Mouse (Mus musculus) CH12.LX (cell line): Measurements from ENCODE around the gene Mrpl2. TPM values are rescaled to one million over a fixed set of nuclear protein-coding genes. Genes with fewer than 3 reads are reported as not detected.

Source experiments
- DNase-seq: peaks from one replicate; pipeline ENCODE4 v3.0.0-alpha.2; 2013; ENCODE audit errors: extremely low read depth
- H3K27ac ChIP-seq: 2 replicates; pipeline ENCODE4 v1.5.1; 2012; ENCODE audit warnings: low read depth, mild to moderate bottlenecking, control low read depth, moderate library complexity; ENCODE audit not compliant: insufficient read depth
- H3K27me3 ChIP-seq: replicated peaks from 2 replicates; pipeline ENCODE3; 2012; ENCODE audit warnings: inconsistent platforms
- H3K36me3 ChIP-seq, 2 experiments: replicated peaks in 1 of 2; 2 replicates each; pipeline versions ENCODE3 to v1.6.1; 2012; ENCODE audit warnings: inconsistent platforms in 1 of 2, low read length in 1 of 2, mild to moderate bottlenecking in 1 of 2, mixed read lengths in 1 of 2, moderate library complexity in 1 of 2; ENCODE audit not compliant: control insufficient read depth in 1 of 2, insufficient read depth in 1 of 2
- H3K4me1 ChIP-seq, 2 experiments: 2 replicates each; pipeline ENCODE4 v1.6.1; 2012; ENCODE audit warnings: inconsistent platforms in 1 of 2, moderate library complexity in 1 of 2; ENCODE audit not compliant: insufficient read depth in 2 of 2, control insufficient read depth in 1 of 2
- H3K4me2 ChIP-seq: 2 replicates; pipeline ENCODE4 v1.6.1; 2012; ENCODE audit warnings: low read depth, mild to moderate bottlenecking, control low read depth; ENCODE audit not compliant: poor library complexity, insufficient read depth, severe bottlenecking
- H3K4me3 ChIP-seq, 3 experiments: fragments of 150-350 bp in 1 of 3; sonication (generic) in 1 of 3; replicated peaks in 1 of 3; 2 replicates each; pipeline versions ENCODE3 to v1.5.1; 2011 to 2012; ENCODE audit warnings: low read depth in 2 of 3, low read length in 2 of 3, mild to moderate bottlenecking in 2 of 3, moderate library complexity in 2 of 3, control low read depth in 1 of 3, improper control_type of control experiment in 1 of 3, inconsistent platforms in 1 of 3, mixed read lengths in 1 of 3; ENCODE audit not compliant: poor library complexity in 1 of 3
- H3K79me2 ChIP-seq: replicated peaks from 2 replicates; pipeline ENCODE4 v1.6.1; 2012; ENCODE audit warnings: mild to moderate bottlenecking, moderate library complexity; ENCODE audit not compliant: control insufficient read depth, poor library complexity, insufficient read depth, severe bottlenecking; ENCODE audit errors: extremely low read depth
- H3K9ac ChIP-seq: 2 replicates; pipeline ENCODE4 v1.6.1; 2012; ENCODE audit warnings: low read depth, mild to moderate bottlenecking, control low read depth, moderate library complexity; ENCODE audit not compliant: insufficient read depth
- H3K9me3 ChIP-seq: replicated peaks from 2 replicates; pipeline ENCODE3; 2012; ENCODE audit warnings: low read length, inconsistent platforms, mixed read lengths
- BHLHE40 ChIP-seq: IDR thresholded peaks from 2 replicates; pipeline ENCODE4 v1.6.1; 2011; ENCODE audit warnings: mild to moderate bottlenecking, low read depth, low read length, improper control_type of control experiment
- CHD2 ChIP-seq: IDR thresholded peaks from 2 replicates; pipeline ENCODE4 v1.6.1; 2011; ENCODE audit warnings: low read length, improper control_type of control experiment
- ELF1 ChIP-seq: IDR thresholded peaks from 2 replicates; pipeline ENCODE4 v1.6.1; 2014; ENCODE audit warnings: low read depth, mild to moderate bottlenecking, inconsistent platforms, low read length, improper control_type of control experiment
- EP300 ChIP-seq: IDR thresholded peaks from 2 replicates; pipeline ENCODE4 v1.6.1; 2011; ENCODE audit warnings: low read length, improper control_type of control experiment
- IRF4 ChIP-seq: IDR thresholded peaks from 2 replicates; pipeline ENCODE4 v1.6.1; 2014; ENCODE audit warnings: low read depth, mild to moderate bottlenecking, inconsistent platforms, low read length, improper control_type of control experiment
- JUND ChIP-seq: conservative IDR thresholded peaks from 2 replicates; pipeline ENCODE4 v1.6.1; 2011; ENCODE audit warnings: low read depth, low read length, improper control_type of control experiment
- KAT2A ChIP-seq: IDR thresholded peaks from 2 replicates; pipeline ENCODE4 v1.6.1; 2012; ENCODE audit warnings: low read length, improper control_type of control experiment, inconsistent platforms; ENCODE audit not compliant: insufficient replicate concordance
- MAX ChIP-seq: IDR thresholded peaks from 2 replicates; pipeline ENCODE4 v1.6.1; 2011; ENCODE audit warnings: low read length, improper control_type of control experiment
- MXI1 ChIP-seq: IDR thresholded peaks from 2 replicates; pipeline ENCODE4 v1.6.1; 2011; ENCODE audit warnings: mild to moderate bottlenecking, low read depth, low read length, improper control_type of control experiment
- NELFE ChIP-seq: IDR thresholded peaks from 2 replicates; pipeline ENCODE4 v1.6.1; 2011; ENCODE audit warnings: low read depth, low read length, improper control_type of control experiment
- PAX5 ChIP-seq: IDR thresholded peaks from 2 replicates; pipeline ENCODE4 v1.6.1; 2012; ENCODE audit warnings: low read length, inconsistent platforms, mixed read lengths
- POLR2A ChIP-seq: IDR thresholded peaks from 2 replicates; pipeline ENCODE4 v1.6.1; 2011; ENCODE audit warnings: low read depth, mild to moderate bottlenecking, improper control_type of control experiment, low read length
- POLR2AphosphoS2 ChIP-seq: IDR thresholded peaks from 2 replicates; pipeline ENCODE4 v1.6.1; 2011; ENCODE audit warnings: low read depth, low read length, improper control_type of control experiment
- RAD21 ChIP-seq: IDR thresholded peaks from 2 replicates; pipeline ENCODE4 v1.6.1; 2011; ENCODE audit warnings: low read depth, mild to moderate bottlenecking, low read length, improper control_type of control experiment, moderate library complexity
- RCOR1 ChIP-seq: conservative IDR thresholded peaks from 2 replicates; pipeline ENCODE4 v1.6.1; 2012; ENCODE audit warnings: low read depth, mild to moderate bottlenecking, inconsistent platforms, low read length, improper control_type of control experiment
- SMC3 ChIP-seq: IDR thresholded peaks from 2 replicates; pipeline ENCODE4 v1.6.1; 2011; ENCODE audit warnings: low read depth, low read length, improper control_type of control experiment
- TCF12 ChIP-seq: IDR thresholded peaks from 2 replicates; pipeline ENCODE4 v1.6.1; 2014; ENCODE audit warnings: low read depth, mild to moderate bottlenecking, inconsistent platforms, low read length, improper control_type of control experiment
- UBTF ChIP-seq: IDR thresholded peaks from 2 replicates; pipeline ENCODE4 v1.6.1; 2012; ENCODE audit warnings: low read depth, mild to moderate bottlenecking, inconsistent platforms, low read length, improper control_type of control experiment, moderate library complexity
- USF1 ChIP-seq: IDR thresholded peaks from 2 replicates; pipeline ENCODE4 v1.6.1; 2014; ENCODE audit warnings: low read depth, mild to moderate bottlenecking, inconsistent platforms, low read length, improper control_type of control experiment
- USF2 ChIP-seq: conservative IDR thresholded peaks from 2 replicates; pipeline ENCODE4 v1.6.1; 2011; ENCODE audit warnings: low read depth, low read length, improper control_type of control experiment
- ZC3H11A ChIP-seq: IDR thresholded peaks from 2 replicates; pipeline ENCODE4 v1.6.1; 2012; ENCODE audit warnings: low read depth, mild to moderate bottlenecking, inconsistent platforms, low read length, improper control_type of control experiment
- ZKSCAN1 ChIP-seq: IDR thresholded peaks from 2 replicates; pipeline ENCODE4 v1.6.1; 2012; ENCODE audit warnings: low read depth, inconsistent platforms, low read length, improper control_type of control experiment, borderline replicate concordance
- ZNF384 ChIP-seq: IDR thresholded peaks from 2 replicates; pipeline ENCODE4 v1.6.1; 2012; ENCODE audit warnings: low read depth, low read length, improper control_type of control experiment, inconsistent platforms
- dilution Hi-C: fragments of 300-500 bp; cut with MboI; formaldehyde crosslinking; loops from 2 replicates; pipeline ENCODE4 v1.14.3; 2020; ENCODE audit warnings: low sequenced_read_pairs; ENCODE audit not compliant: extremely low pct_unique_long_range_greater_than_20kb, extremely low pct_ligation_motif_present
- in situ Hi-C: fragments of 300-500 bp; cut with MboI; formaldehyde crosslinking; loops from 3 replicates; pipeline ENCODE4 v1.14.3; 2019; ENCODE audit warnings: low sequenced_read_pairs, low pct_ligation_motif_present, low pct_unique_long_range_greater_than_20kb, mixed read lengths
- polyA plus RNA-seq: library from polyadenylated mRNA; unstranded; fragments of >175 nt; gene quantifications from 2 replicates; pipeline ENCODE4 v1.2.1, GENCODE M21; 2012; ENCODE audit warnings: low read depth; ENCODE audit not compliant: insufficient read length
- total RNA-seq, 2 experiments: library from RNA; depleted of rRNA; stranded (reverse); fragments of 300-350 nt in 1 of 2; fragments of >200 nt in 1 of 2; gene quantifications; 2 replicates each; pipeline ENCODE4 v1.2.3; 2012 to 2014

Gene Mrpl2
- total and polyA plus RNA-seq, 3 experiments = 130 to 238 (median 158) TPM

DNA sequence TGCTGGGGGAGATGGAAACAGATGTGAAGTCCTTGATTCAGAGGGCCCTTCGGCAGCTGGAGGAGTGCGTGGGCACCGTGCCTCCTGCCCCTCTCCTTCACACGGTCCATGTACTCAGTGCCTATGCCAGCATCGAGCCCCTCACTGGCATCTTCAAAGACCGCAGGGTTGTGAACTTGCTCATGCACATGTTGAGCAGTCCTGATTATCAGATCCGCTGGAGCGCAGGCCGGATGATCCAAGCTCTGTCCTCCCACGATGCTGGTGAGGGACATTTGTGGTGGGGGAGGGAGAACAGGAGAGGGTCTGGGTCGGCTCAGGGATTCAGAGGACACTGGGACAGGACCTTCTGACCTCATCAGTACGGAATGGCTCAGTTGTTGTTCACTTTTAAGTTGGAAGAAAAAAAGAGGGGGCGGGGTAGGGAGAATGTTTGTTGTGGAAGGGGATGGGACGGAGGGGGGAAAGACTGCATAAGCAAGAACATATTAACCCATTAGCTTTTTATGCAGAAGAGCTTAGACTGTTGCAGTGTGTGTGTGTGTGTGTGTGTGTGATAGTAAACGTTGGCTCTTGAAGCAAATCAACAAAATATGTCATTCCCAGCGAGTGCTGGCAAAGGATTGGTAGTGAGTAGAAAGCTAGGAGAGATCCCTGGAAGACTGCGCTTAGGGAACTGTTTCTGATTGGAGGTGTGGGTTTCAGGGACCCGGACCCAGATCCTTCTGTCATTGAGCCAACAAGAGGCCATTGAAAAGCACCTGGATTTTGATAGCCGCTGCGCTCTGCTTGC, 5.9 kb downstream of the Mrpl2 start:
- Histone ChIP-seq H3K79me2 (peaks cover 22% of the 10 kb centered on the region), H3K9me3 (peaks cover 5% of the 10 kb centered on the region), H3K4me2 (peak overlapping the region; percentile 30), H3K4me3 (peak overlapping the region; percentile 79 to 88 (median 84)), H3K9ac (peak overlapping the region; percentile 95; the same call in 1 of the 2 replicates), H3K27ac (no peak overlapping the region), H3K4me1 (peaks cover 9 to 48% of the 10 kb centered on the region in 2 experiments), H3K27me3 (no peaks in the 10 kb centered on the region), H3K36me3 (peaks cover 52 to 75% of the 10 kb centered on the region in 2 experiments)
- TF ChIP-seq KAT2A (no peak), JUND (no peak)
- dilution Hi-C loops = no loop called here
- in situ Hi-C loops = loop anchor here (5.0 kb wide), 2 partner anchors 60 to 120 kb away; partner anchors contain the start of genes 2310039H08Rik and Pex6
- no peak for DNase-seq

DNA sequence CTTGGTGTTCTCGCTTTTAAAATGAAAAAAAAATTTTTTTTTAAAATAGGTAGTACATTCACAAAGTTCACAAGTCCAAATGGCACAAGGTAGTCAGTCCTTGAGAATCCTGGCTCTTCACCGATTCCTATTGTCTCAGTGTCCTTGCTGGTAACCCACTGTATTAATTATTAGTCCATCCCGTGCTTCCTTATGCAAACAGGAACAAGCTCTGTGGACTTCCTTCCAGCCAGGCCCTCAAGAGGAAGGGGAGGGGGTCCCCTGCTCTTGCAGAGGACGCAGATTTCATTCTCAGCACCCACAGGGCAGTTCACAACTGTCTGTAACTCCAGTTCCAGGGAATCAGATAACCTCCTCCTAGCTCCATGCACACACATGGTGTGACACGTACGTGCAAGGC, 10.0 kb downstream of the Mrpl2 start:
- Histone ChIP-seq H3K36me3 (peaks cover 77 to 94% of the 10 kb centered on the region in 2 experiments), H3K4me3 (no peak overlapping the region), H3K79me2 (peaks cover 17% of the 10 kb centered on the region), H3K27me3 (no peaks in the 10 kb centered on the region), H3K9ac (no peak overlapping the region), H3K27ac (no peak overlapping the region), H3K9me3 (peaks cover 5% of the 10 kb centered on the region), H3K4me2 (no peak overlapping the region), H3K4me1 (peaks cover 8 to 19% of the 10 kb centered on the region in 2 experiments)
- dilution Hi-C loops = no loop called here
- in situ Hi-C loops = no loop called here
- no peak for DNase-seq
- TF ChIP-seq CHD2 = no peak
- no peak for TF ChIP-seq MAX
- no peak for TF ChIP-seq USF1
- no peak for TF ChIP-seq RAD21
- no peak for TF ChIP-seq NELFE

DNA sequence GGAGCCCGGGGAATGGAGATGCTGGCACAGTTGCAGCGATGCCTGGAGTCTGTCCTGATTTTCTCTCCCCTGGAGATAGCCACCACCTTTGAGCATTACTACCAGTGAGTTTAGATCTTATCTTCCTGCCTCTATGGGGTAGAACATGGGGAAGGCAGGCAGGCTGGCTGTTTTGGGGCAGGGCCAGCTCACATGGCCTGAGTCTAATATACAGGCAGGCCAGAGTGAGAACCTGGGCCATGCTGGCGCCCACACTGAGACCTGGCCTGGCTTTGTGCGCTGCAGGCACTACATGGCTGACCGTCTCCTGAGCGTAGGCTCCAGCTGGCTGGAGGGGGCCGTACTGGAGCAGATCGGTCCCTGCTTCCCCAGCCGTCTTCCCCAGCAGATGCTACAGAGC, 15.3 kb downstream of the Mrpl2 start:
- peaks cover 90 to 97% of the 10 kb centered on the region in 2 experiments for H3K36me3 ChIP-seq

More for the DNA sequence above, 15.3 kb downstream of the Mrpl2 start:
- DNase-seq = no peak
- Histone ChIP-seq H3K4me1 (peaks cover 0 to 3% of the 10 kb centered on the region in 2 experiments; a peak in 1 of 4 replicates), H3K27ac (no peak overlapping the region), H3K9ac (no peak overlapping the region), H3K79me2 (no peaks in the 10 kb centered on the region), H3K4me3 (no peak overlapping the region), H3K27me3 (no peaks in the 10 kb centered on the region), H3K9me3 (no peaks in the 10 kb centered on the region), H3K4me2 (no peak overlapping the region)
- dilution Hi-C loops (no loop called here), in situ Hi-C loops (no loop called here)
- TF ChIP-seq MXI1 = no peak
- TF ChIP-seq EP300 = no peak
- TF ChIP-seq NELFE = no peak
- no peak for TF ChIP-seq ZKSCAN1
- no peak for TF ChIP-seq POLR2A
- TF ChIP-seq ZC3H11A = no peak
- no peak for TF ChIP-seq RCOR1
- no peak for TF ChIP-seq SMC3
- TF ChIP-seq IRF4 = no peak
- no peak for TF ChIP-seq TCF12
- no peak for TF ChIP-seq PAX5
- TF ChIP-seq KAT2A = no peak
- TF ChIP-seq POLR2AphosphoS2 = no peak
- no peak for TF ChIP-seq ELF1
- TF ChIP-seq USF2 = no peak
- TF ChIP-seq UBTF = no peak
- TF ChIP-seq JUND = no peak
- TF ChIP-seq BHLHE40 = no peak
- no peak for TF ChIP-seq CHD2
- no peak for TF ChIP-seq ZNF384
